Mouse (Mus musculus) lung, embryonic 15.5 days (tissue): ENCODE measurements at regions not wholly inside any gene's neighbourhood (a gene's known extent, or its start where the extent isn't known, plus 50 kb on each side); places are given as distances from the start of the nearest gene placed in this dataset.

Experiments used
- ATAC-seq: fragments of 200-750 bp; cut with Nextera tagmentation; 2 replicates; pipeline ENCODE4 v1.8.0; 2017; ENCODE audit warnings: moderate number of reproducible peaks, borderline replicate concordance; ENCODE audit not compliant: low FRiP score, low TSS enrichment; ENCODE audit errors: extremely low read depth
- H3K27ac ChIP-seq: fragments of 300-500 bp; sonication (generic); 2 replicates; pipeline ENCODE4 v1.5.1; 2015; ENCODE audit warnings: moderate library complexity, mild to moderate bottlenecking, inconsistent platforms
- H3K27me3 ChIP-seq: fragments of 300-500 bp; sonication (generic); 2 replicates; pipeline ENCODE4 v1.6.1; 2015; ENCODE audit warnings: inconsistent platforms
- H3K36me3 ChIP-seq: fragments of 300-500 bp; sonication (generic); 2 replicates; pipeline ENCODE4 v1.6.1; 2015; ENCODE audit warnings: inconsistent platforms
- H3K4me1 ChIP-seq: fragments of 300-500 bp; sonication (generic); 2 replicates; pipeline ENCODE4 v1.6.1; 2015; ENCODE audit warnings: inconsistent platforms
- H3K4me2 ChIP-seq: fragments of 300-500 bp; sonication (generic); 2 replicates; pipeline ENCODE4 v1.6.1; 2015; ENCODE audit warnings: inconsistent platforms, mild to moderate bottlenecking, moderate library complexity
- H3K4me3 ChIP-seq: fragments of 300-500 bp; sonication (generic); 2 replicates; pipeline ENCODE4 v1.5.1; 2015; ENCODE audit warnings: mild to moderate bottlenecking, inconsistent platforms
- H3K9ac ChIP-seq: fragments of 300-500 bp; sonication (generic); 2 replicates; pipeline ENCODE4 v1.6.1; 2015; ENCODE audit warnings: inconsistent platforms
- H3K9me3 ChIP-seq: fragments of 300-500 bp; sonication (generic); 2 replicates; pipeline ENCODE4 v1.6.1; 2016; ENCODE audit warnings: inconsistent platforms
- WGBS: fragments of 180-500 bp; shearing (Covaris S2); methylation state at CpG from one replicate; pipeline ENCODE4 v1.1.7; 2015; 5-methylcytosine and 5-hydroxymethylcytosine counted together

DNA sequence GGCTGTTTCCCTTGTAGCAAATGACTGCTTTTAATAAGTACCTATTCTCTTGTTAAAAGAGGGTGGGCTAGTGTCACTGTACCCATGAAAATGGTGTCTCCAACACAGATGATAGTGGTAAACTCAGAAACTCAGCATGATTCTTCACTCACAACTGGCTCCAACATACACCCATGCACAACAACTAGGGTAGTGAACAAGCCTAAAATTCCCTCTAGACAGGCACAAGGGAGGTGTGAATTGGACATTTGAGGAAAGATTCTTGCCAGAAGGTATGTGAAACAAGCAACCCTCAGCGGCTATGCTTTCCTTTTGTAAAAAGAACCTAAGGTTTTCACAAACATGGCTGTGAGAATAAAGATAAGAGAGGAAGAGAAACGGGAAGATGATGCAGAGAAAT, 579.0 kb upstream of the Fam92a start:
- no peak overlapping the region for H3K4me3 ChIP-seq
- H3K9ac ChIP-seq = no peak overlapping the region
- H3K4me2 ChIP-seq = no peak overlapping the region
- no peak for ATAC-seq
- H3K27me3 ChIP-seq = no peaks in the 10 kb centered on the region
- H3K9me3 ChIP-seq = no peaks in the 10 kb centered on the region
- WGBS = 77% methylated on average over 2 of the region's 2 CpGs
- no peaks in the 10 kb centered on the region for H3K36me3 ChIP-seq
- H3K27ac ChIP-seq = no peak overlapping the region
- H3K4me1 ChIP-seq = no peaks in the 10 kb centered on the region

DNA sequence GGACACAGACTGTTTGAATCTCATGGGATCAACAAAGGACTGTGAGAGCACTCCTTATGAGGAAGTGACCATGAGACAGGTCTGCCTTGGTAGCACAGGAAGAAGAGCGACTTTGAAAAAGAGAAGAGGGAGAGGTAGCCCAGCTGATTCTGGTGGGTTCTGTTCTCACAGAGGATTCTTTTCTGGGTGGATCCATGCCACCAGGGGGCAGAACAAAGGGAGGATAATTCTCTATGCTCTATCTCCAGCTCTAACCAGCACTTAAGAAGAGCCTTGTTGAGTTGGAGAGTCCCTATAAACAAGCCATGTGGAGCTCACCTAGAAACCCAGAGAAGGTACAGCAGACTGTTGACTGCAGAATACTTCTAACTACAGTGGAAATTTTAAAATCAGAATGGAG, 578.1 kb upstream of the Fam92a start:
- no peaks in the 10 kb centered on the region for H3K36me3 ChIP-seq
- 83% methylated on average over 1 of the region's 1 CpGs for WGBS
- no peak overlapping the region for H3K27ac ChIP-seq

DNA sequence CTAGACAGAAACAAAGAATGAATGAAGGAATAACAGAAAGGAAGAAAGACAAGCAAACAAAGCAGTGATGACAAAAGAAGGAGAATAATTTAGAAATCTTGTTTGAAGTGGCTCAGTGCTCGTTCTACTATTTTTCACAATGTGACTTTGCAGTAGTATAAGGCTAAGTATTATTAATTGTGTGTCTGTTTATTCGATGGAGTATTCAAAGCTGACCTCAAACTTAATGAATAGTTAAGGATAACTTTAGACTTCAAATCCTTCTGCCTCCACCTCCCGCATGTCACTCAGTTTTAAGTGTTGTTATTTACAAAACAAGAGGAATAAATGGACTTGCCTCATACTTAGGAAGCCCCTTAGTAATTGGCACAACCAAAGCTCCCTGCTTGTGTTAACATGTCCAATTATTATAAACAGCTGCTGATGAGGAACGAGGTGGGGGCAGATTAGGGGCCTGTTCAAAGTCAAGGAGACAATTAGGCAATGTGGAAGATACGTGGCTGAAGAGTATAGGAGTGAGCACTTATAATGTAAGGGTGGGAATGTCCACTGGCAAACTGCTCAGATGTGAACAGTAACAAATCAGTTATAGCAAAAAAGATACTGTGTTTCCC, 572.0 kb upstream of the Fam92a start:
- Histone ChIP-seq H3K27me3 (no peaks in the 10 kb centered on the region), H3K9me3 (no peaks in the 10 kb centered on the region), H3K4me3 (no peak overlapping the region), H3K4me2 (no peak overlapping the region), H3K27ac (no peak overlapping the region), H3K36me3 (no peaks in the 10 kb centered on the region), H3K4me1 (no peaks in the 10 kb centered on the region), H3K9ac (no peak overlapping the region)
- peak; percentile 70; the same call in 1 of the 2 replicates for ATAC-seq
- WGBS = 34% methylated on average over 5 of the region's 5 CpGs

More for the DNA sequence above, 578.1 kb upstream of the Fam92a start:
- no peak overlapping the region for H3K4me3 ChIP-seq
- no peaks in the 10 kb centered on the region for H3K9me3 ChIP-seq
- no peaks in the 10 kb centered on the region for H3K27me3 ChIP-seq
- H3K4me2 ChIP-seq = no peak overlapping the region
- no peak for ATAC-seq
- no peaks in the 10 kb centered on the region for H3K4me1 ChIP-seq
- no peak overlapping the region for H3K9ac ChIP-seq

DNA sequence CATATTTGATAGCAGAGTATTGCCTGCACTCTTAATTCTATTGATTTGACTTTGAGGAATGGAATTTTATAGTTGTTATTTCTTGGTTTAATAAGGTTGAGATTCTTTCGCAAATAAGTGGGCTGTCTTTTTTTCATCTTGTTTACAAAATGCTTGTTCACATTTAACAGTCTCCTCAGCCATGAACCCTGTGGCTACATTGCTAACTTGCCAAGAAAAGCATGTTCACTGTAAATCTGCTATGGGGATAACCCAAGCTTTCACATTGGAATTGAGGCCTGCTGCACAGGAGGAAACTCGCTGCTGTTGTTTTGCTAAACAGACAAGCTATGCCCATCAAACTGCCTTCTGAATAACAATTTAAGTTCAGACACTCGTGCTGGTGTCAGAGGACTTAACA, 564.6 kb upstream of the Fam92a start:
- H3K9me3 ChIP-seq = no peaks in the 10 kb centered on the region
- WGBS = 64% methylated on average over 3 of the region's 3 CpGs
- no peaks in the 10 kb centered on the region for H3K36me3 ChIP-seq
- no peak overlapping the region for H3K4me3 ChIP-seq
- no peak overlapping the region for H3K9ac ChIP-seq
- no peak overlapping the region for H3K4me2 ChIP-seq
- H3K4me1 ChIP-seq = no peaks in the 10 kb centered on the region
- no peak for ATAC-seq
- H3K27me3 ChIP-seq = no peaks in the 10 kb centered on the region
- H3K27ac ChIP-seq = no peak overlapping the region

DNA sequence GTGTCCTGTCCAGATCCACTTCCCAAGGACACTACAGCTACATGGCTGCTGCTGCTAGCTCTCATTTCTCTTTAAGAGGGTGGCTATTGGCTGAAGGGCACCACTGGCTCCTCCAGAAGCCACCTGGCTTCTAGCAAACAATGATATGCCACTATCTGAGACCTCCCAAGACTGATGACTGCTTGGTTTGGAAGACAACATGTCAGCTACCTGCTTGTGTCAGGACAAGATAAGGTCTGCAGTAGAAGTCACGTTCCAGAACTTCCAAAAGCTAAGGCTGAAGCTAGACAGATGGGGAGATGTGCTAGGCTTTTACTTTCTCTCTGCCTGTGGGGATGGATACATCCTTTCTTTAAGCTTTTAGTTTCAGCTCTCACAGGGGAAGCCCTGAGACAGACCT, 528.4 kb upstream of the Fam92a start:
- no peak overlapping the region for H3K27ac ChIP-seq
- H3K9me3 ChIP-seq = no peaks in the 10 kb centered on the region
- no peaks in the 10 kb centered on the region for H3K27me3 ChIP-seq
- no peak overlapping the region for H3K9ac ChIP-seq
- H3K36me3 ChIP-seq = no peaks in the 10 kb centered on the region
- ATAC-seq = no peak
- H3K4me1 ChIP-seq = no peaks in the 10 kb centered on the region
- H3K4me2 ChIP-seq = no peak overlapping the region
- WGBS = 43% methylated on average over 1 of the region's 1 CpGs
- H3K4me3 ChIP-seq = no peak overlapping the region

DNA sequence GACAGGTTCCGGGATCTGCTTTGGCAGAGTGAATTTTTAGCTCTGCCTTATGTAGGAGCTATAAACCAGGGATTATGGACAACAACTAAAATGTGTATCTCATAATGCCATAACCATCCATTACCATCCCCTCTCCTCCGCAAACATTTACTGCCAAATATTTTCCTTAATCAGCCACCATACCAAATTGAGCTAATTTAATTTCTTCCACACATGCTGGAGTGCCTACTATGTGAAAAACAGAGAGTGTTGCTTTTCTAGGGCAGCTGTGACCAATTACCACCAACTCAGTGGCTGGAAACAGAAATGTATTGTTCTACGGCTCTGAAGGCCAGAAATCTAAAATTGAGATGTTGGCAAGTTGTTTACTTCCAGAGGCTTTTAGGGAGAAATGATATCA, 506.0 kb upstream of the Fam92a start:
- Histone ChIP-seq H3K9ac (no peak overlapping the region), H3K36me3 (no peaks in the 10 kb centered on the region), H3K4me2 (no peak overlapping the region), H3K4me3 (no peak overlapping the region), H3K27ac (no peak overlapping the region), H3K9me3 (no peaks in the 10 kb centered on the region), H3K4me1 (no peaks in the 10 kb centered on the region), H3K27me3 (no peaks in the 10 kb centered on the region)
- WGBS = 83% methylated on average over 3 of the region's 3 CpGs
- ATAC-seq = no peak

DNA sequence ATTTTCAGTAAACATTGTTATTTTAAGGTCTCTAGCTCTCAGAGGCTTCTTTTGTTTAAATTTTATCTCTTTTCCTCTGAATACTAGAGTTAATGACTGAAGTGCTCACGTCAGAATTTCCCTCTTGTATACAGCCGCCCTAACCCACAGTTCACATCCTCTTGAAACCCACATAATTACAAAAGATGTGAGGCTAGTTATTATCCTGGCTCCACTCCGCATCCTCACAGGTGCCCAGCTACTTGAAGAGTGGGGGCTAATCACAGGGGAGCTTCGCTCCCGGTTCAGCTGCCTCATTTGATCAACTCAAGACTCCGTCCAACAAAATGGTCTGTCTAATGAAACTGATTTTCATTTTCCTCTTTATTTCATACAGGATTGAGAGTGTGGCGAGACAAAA, 499.6 kb upstream of the Fam92a start:
- no peak overlapping the region for H3K4me3 ChIP-seq
- WGBS = 75% methylated on average over 7 of the region's 7 CpGs
- ATAC-seq = no peak
- H3K4me1 ChIP-seq = no peaks in the 10 kb centered on the region
- no peak overlapping the region for H3K9ac ChIP-seq
- H3K9me3 ChIP-seq = no peaks in the 10 kb centered on the region
- H3K27ac ChIP-seq = no peak overlapping the region
- no peaks in the 10 kb centered on the region for H3K36me3 ChIP-seq
- H3K4me2 ChIP-seq = no peak overlapping the region
- H3K27me3 ChIP-seq = no peaks in the 10 kb centered on the region

DNA sequence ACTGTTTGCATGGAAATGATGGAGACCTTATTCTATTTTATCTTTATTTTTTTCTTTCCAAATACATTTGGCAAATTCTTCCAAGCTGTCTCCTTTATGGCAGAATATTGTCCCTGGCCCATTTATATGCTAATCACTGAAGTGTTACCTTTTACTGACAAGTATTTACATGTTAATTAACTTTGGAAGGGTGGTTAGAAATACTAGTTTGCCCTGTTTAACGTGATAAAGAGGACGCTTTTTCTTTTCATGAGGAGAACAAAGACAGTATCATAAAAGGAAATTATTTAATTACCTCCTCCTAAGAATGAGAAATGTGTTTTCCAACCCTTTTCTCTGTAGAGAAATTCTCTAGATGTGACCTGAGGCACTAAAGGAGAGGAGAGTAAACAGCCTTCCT, 491.4 kb upstream of the Fam92a start:
- WGBS = 37% methylated on average over 2 of the region's 2 CpGs

DNA sequence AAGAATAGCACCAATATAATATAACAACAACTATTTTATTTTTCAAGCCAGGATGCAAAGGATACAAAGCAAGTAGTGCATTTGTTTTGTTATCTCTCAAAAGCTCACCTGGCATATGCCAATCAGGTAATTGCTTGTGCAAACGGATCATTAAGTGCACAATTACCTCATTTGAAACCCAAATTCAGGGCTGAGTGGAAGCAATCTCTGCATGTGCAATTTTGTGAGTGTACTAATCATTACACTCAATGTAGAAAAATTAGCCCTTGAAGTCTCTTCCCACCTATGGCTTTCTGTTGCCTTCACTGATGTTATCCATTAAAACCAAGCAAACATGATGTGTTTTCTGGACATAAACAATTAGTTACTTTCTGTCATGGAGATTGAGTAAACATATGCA, 490.9 kb upstream of the Fam92a start:
- ATAC-seq = no peak
- 71% methylated on average over 1 of the region's 1 CpGs for WGBS
- Histone ChIP-seq H3K4me3 (no peak overlapping the region), H3K4me2 (no peak overlapping the region), H3K9me3 (no peaks in the 10 kb centered on the region), H3K27me3 (no peaks in the 10 kb centered on the region), H3K36me3 (no peaks in the 10 kb centered on the region), H3K4me1 (no peaks in the 10 kb centered on the region), H3K27ac (no peak overlapping the region), H3K9ac (no peak overlapping the region)

More for the DNA sequence above, 491.4 kb upstream of the Fam92a start:
- no peak overlapping the region for H3K4me3 ChIP-seq
- no peak for ATAC-seq
- no peaks in the 10 kb centered on the region for H3K4me1 ChIP-seq
- H3K36me3 ChIP-seq = no peaks in the 10 kb centered on the region
- H3K27ac ChIP-seq = no peak overlapping the region
- H3K9me3 ChIP-seq = no peaks in the 10 kb centered on the region
- no peaks in the 10 kb centered on the region for H3K27me3 ChIP-seq
- no peak overlapping the region for H3K9ac ChIP-seq
- no peak overlapping the region for H3K4me2 ChIP-seq

DNA sequence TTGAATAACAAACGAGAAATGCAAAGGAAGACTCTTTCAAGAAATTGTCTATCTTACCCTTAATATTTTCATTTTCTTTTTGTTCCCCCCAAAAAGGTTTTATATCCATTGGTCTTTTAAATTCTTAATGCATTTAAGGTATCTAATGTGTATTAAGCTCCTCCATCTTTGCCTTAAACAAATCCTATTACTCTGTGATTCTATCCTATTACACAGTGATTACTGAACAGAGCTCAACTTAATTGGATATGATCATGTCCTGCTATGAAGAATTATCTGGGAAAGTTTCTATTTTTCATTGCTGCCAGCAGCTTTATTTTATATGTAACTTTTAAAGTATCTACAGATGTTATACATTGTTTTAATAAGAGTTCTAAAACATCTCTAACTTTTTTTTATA, 487.3 kb upstream of the Fam92a start:
- H3K4me1 ChIP-seq = peaks cover 10% of the 10 kb centered on the region
- WGBS = 60% methylated on average over 1 of the region's 1 CpGs
- H3K4me3 ChIP-seq = no peak overlapping the region
- ATAC-seq = no peak
- no peaks in the 10 kb centered on the region for H3K9me3 ChIP-seq
- no peak overlapping the region for H3K27ac ChIP-seq
- no peak overlapping the region for H3K4me2 ChIP-seq
- no peaks in the 10 kb centered on the region for H3K36me3 ChIP-seq
- H3K9ac ChIP-seq = no peak overlapping the region
- no peaks in the 10 kb centered on the region for H3K27me3 ChIP-seq

DNA sequence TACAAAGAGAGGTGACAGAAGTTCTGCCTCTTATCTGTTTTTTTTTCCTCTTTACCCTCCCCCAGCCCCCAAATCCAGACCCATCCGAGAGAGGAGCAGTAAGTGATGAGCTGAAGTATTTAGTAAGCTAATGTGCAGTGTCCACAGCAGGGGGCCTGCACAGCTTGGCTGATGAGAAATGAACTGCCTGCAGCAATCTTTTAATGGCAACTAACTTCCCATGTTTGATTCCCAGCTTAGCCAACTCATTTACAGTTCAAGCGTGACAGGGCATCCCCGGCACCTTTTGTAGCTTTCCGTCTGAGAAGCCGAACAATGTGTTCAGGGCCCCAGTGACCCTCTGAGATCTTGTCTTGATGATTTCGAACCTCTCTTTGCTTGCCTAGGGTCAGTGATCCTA, 486.8 kb upstream of the Fam92a start:
- H3K4me2 ChIP-seq = no peak overlapping the region
- 28% methylated on average over 6 of the region's 6 CpGs for WGBS
- no peaks in the 10 kb centered on the region for H3K36me3 ChIP-seq
- peaks cover 10% of the 10 kb centered on the region for H3K4me1 ChIP-seq
- no peak overlapping the region for H3K4me3 ChIP-seq
- no peak overlapping the region for H3K27ac ChIP-seq
- ATAC-seq = no peak
- H3K9me3 ChIP-seq = no peaks in the 10 kb centered on the region
- no peaks in the 10 kb centered on the region for H3K27me3 ChIP-seq
- no peak overlapping the region for H3K9ac ChIP-seq

DNA sequence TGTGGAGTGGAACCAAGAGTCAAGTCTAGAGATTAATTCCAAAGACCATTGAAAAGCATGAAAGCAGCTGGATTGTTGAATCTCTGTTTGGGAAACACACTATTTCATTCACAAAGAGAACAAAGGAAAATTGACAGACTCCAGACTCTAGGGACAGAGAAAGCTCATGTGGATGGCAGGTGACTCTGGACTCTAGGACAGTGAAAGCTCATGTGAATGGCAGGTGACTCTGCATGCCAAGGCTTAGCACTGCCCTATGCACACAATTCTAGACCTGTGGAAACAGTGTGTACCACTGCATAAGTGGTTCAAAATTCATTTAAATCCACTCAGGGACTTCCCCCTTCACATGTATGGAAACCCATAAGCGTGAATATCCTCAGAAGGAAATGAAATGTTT, 486.0 kb upstream of the Fam92a start:
- Histone ChIP-seq H3K4me3 (no peak overlapping the region), H3K9me3 (no peaks in the 10 kb centered on the region), H3K27me3 (no peaks in the 10 kb centered on the region), H3K27ac (no peak overlapping the region), H3K36me3 (no peaks in the 10 kb centered on the region), H3K4me2 (no peak overlapping the region), H3K4me1 (peaks cover 10% of the 10 kb centered on the region), H3K9ac (no peak overlapping the region)
- WGBS = 97% methylated on average over 1 of the region's 1 CpGs
- ATAC-seq = no peak
